Mouse (Mus musculus) C2C12 (cell line): ENCODE results near the gene Trdmt1.

Experiments
- CEBPB ChIP-seq: IDR thresholded peaks from one replicate; pipeline ENCODE4 v1.6.1; 2011; ENCODE audit warnings: low read depth, mild to moderate bottlenecking, control low read depth, moderate library complexity
- CTCF ChIP-seq: IDR thresholded peaks from one replicate; pipeline ENCODE4 v1.5.1; 2011; ENCODE audit not compliant: control insufficient read depth, insufficient read depth, insufficient read length
- FOSL1 ChIP-seq: IDR thresholded peaks from one replicate; pipeline ENCODE4 v1.8.0; 2011; ENCODE audit warnings: mild to moderate bottlenecking, low read length; ENCODE audit not compliant: poor library complexity, insufficient read depth, severe bottlenecking
- MAX ChIP-seq: IDR thresholded peaks from one replicate; pipeline ENCODE4 v1.6.1; 2011; ENCODE audit warnings: mild to moderate bottlenecking, control low read depth
- MYOD1 ChIP-seq: IDR thresholded peaks from one replicate; pipeline ENCODE4 v1.6.1; 2011; ENCODE audit warnings: low read depth; ENCODE audit not compliant: control insufficient read depth, insufficient read length
- MYOG ChIP-seq: IDR thresholded peaks from one replicate; pipeline ENCODE4 v1.6.1; 2011; ENCODE audit not compliant: control insufficient read depth, insufficient read length; ENCODE audit errors: extremely low read depth
- USF1 ChIP-seq: IDR thresholded peaks from one replicate; pipeline ENCODE4 v1.6.1; 2011; ENCODE audit warnings: low read depth, mild to moderate bottlenecking, control low read depth, moderate library complexity

DNA sequence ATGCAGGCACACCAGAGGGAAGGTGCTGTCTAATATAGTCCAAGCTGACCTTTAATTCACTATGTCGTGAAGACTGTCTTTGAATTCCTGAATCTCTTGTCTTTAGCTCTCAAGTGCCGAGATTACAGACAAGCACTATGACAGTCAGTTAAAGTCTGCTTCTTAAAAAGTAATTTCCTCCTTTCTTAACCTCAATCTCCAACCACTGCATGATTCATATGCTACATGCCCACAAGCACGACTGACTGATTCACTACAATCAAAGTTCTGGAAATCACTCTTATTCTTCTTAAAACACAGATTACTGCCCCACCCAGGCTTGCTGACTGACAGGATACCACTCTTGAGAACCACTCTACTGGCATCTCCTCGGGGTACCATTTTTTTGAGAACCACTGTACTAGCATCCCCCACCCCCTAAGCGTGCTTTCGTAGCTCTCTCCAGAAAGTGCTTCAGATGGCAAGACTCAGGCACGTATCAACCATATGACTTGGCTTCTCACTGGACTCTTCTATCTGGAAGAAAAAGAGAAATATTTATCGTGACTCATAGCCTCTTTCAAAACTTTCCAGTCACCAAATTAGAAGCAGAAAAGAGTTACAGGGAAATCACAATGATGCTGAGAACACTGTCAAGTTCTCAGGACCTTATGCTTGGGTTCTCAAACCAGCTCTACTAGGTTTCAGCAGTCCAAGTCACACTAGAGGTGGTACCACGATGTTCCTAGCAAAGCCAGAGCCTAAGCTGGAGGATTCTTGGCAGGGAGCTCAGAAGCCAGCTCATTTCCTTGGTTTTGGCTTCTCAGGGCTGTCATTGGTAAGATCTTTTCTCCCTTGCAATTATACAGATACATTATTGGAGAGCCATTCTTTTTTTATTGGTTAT is 12.9 kb upstream of the Trdmt1 start:
- TF ChIP-seq CTCF (no peak), MYOD1 (no peak), FOSL1 (peak; percentile 59), MYOG (no peak), USF1 (no peak), MAX (peak; percentile 27), CEBPB (no peak)
